Mouse (Mus musculus): ENCODE data around the gene Fkbp1a. TPM values are rescaled to one million over a fixed set of nuclear protein-coding genes. Genes with fewer than 3 reads are reported as not detected.

The Fkbp1a gene
- polyA plus RNA-seq, 1 experiment = 3.4 TPM

DNA sequence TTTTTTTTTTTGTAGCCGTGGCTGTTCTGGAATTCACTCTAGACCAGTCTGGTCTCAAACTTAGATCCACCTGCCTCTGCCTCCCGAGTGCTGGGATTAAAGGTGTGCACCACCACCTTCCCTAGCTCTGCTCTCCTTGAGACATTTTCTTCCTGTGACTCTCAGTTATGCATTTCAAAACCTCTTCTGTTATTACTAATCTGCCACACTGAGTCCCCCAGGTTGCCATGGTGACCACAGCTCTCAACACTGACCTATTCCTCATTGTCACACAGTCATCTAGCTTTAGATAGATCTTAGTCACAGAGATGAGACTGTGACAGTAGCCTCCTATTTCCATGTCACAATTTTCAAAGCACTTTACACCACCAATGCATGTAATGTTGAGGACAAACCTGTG lies 27.2 kb downstream of the Fkbp1a start:
- H3K4me1 ChIP-seq (ENCODE audit: control insufficient read depth) = no peaks in the 10 kb centered on the region
- no peak overlapping the region for H3K4me3 ChIP-seq (replicated peaks)
- no peak for TF ChIP-seq GATA1 (IDR thresholded peaks at IDR 0.05; ENCODE audit: low read length)
- TF ChIP-seq TAL1 (IDR thresholded peaks at IDR 0.05; ENCODE audit: low read length) = no peak
- no peaks in the 10 kb centered on the region for H3K27me3 ChIP-seq (ENCODE audit: control insufficient read depth)
- H3K36me3 ChIP-seq (ENCODE audit: control insufficient read depth) = no peaks in the 10 kb centered on the region
- H3K9me3 ChIP-seq (ENCODE audit: control insufficient read depth, low read length) = no peaks in the 10 kb centered on the region

DNA sequence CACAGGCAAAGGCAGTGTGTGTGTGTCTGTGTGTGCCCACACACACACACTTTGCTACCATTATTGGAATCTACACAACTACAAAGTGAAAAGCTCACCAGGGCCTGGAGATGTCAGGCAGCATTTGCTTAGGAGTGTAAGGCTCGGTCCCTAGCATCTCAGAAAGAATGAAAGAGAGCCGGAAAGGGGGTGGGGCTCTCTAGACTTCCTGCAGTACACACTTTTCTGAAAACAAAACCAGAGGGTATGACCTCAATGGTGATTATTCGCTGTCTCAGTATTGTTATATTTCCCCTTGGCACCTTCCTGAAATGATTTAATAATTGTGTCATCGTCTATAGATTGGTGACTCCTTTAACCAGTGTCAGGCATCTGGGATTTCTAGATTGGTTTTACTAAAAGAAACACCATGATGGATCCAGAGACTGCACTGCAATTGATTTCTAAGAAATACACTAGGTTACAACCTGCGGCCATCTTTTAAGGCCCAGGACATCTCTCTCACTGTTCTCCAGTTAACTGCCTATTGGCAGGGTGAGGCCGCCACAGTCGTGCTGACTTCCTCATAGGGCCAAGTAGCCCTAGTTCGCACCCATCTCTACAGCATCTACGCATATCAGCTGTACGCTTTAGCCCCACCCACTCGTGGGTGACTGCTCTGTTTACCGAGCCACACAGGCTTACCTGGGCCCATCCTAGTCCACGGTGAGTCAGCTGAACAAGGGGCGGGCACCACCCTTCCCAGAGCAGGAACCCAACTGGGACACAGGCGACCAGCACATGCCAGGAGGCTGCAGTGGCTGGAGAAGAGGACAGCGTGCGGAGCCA lies 29.8 kb downstream of the Fkbp1a start, which contains the start of gene Sdcbp2:
TSS of gene Sdcbp2 (plus strand) at position 750 of the 828 bp plus-strand sequence.
- H3K4me1 ChIP-seq (ENCODE audit: control insufficient read depth) = peaks cover 7% of the 10 kb centered on the region
- TF ChIP-seq TAL1 (IDR thresholded peaks at IDR 0.05; ENCODE audit: low read length) = no peak
- no peaks in the 10 kb centered on the region for H3K9me3 ChIP-seq (ENCODE audit: control insufficient read depth, low read length)
- no peak within 1 kb of the TSS for H3K4me3 ChIP-seq (replicated peaks)
- H3K27me3 ChIP-seq (ENCODE audit: control insufficient read depth) = peaks cover 15% of the 10 kb centered on the region
- no peaks in the 10 kb centered on the region for H3K36me3 ChIP-seq (ENCODE audit: control insufficient read depth)

DNA sequence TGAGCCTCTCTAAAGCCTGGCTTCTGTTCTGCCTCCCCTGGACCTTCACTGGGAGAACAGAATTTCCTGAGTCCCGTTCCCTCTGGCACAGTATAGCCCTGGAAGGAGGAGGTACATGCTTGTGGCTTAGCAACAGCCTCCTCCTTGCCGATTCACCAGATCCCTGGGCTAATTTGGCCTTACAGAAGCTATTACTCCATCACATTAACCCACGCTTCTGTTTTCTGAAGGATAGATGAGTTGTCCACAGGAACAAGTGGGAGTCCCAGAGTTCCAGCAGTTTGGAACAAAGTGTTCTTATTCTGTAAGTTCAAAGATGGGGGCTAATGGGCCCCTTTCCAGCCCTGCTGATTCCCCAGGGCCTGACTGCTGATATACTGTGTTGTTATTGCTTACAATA lies 31.4 kb downstream of the Fkbp1a start:
- TF ChIP-seq TAL1 (IDR thresholded peaks at IDR 0.05; ENCODE audit: low read length) (no peak), GATA1 (IDR thresholded peaks at IDR 0.05; ENCODE audit: low read length) (no peak)
- Histone ChIP-seq H3K9me3 (ENCODE audit: control insufficient read depth, low read length) (no peaks in the 10 kb centered on the region), H3K4me1 (ENCODE audit: control insufficient read depth) (peaks cover 7% of the 10 kb centered on the region), H3K27me3 (ENCODE audit: control insufficient read depth) (peaks cover 18% of the 10 kb centered on the region), H3K4me3 (replicated peaks) (no peak overlapping the region), H3K36me3 (ENCODE audit: control insufficient read depth) (no peaks in the 10 kb centered on the region)

DNA sequence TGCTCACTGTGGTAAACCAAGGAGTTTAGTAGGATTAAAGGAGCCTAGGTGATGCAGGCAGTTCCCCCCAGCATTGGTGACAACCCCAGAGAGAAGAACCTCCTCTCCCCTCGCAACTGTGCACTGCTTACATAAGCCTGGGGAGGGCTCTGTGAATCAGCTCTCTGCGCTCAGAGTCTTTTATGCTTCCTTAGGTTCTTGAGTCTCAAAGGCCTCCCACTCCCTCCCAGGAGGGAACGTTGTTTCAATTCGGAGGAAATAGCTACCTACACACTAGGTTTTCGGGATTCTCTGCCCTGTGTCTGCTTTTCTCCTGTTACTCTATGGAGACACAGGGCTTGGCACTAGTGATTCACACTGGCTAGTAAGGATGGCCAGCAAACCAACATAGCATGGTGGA lies 32.3 kb downstream of the Fkbp1a start:
- Histone ChIP-seq H3K27me3 (ENCODE audit: control insufficient read depth) (peaks cover 18% of the 10 kb centered on the region), H3K36me3 (ENCODE audit: control insufficient read depth) (no peaks in the 10 kb centered on the region), H3K4me1 (ENCODE audit: control insufficient read depth) (peaks cover 7% of the 10 kb centered on the region), H3K9me3 (ENCODE audit: control insufficient read depth, low read length) (no peaks in the 10 kb centered on the region), H3K4me3 (replicated peaks) (no peak overlapping the region)
- no peak for TF ChIP-seq TAL1 (IDR thresholded peaks at IDR 0.05; ENCODE audit: low read length)
- no peak for TF ChIP-seq GATA1 (IDR thresholded peaks at IDR 0.05; ENCODE audit: low read length)

DNA sequence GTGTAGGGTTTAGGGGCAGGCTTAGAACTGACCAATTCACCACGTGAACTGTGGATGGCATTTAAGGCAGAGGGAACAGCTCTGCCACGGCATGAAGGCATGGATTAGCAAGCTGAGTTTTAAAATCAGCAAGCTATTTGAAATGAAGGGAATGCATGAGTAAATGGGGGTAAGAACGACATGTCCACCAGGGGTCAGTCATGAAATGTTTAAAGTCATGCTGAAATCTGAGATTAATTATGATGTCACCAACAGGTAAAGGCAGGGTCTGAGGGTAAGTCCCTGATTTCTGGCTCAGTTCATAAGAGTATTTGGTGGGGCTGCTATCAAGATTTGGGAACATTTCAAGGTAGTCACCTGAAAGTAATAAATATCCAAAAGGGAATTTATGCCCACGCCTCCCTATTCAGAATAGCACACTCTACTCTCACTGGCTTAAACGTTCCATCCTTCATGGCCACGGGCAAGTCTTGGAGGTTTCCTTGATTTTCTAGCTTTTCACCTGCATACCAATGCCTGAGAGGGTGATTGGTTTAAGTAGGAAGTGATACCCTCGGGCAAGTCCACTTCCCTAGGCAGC lies 32.9 kb downstream of the Fkbp1a start:
- Histone ChIP-seq H3K4me3 (replicated peaks) (no peak overlapping the region), H3K9me3 (ENCODE audit: control insufficient read depth, low read length) (no peaks in the 10 kb centered on the region), H3K27me3 (ENCODE audit: control insufficient read depth) (peaks cover 18% of the 10 kb centered on the region), H3K36me3 (ENCODE audit: control insufficient read depth) (no peaks in the 10 kb centered on the region), H3K4me1 (ENCODE audit: control insufficient read depth) (peaks cover 7% of the 10 kb centered on the region)
- TF ChIP-seq TAL1 (IDR thresholded peaks at IDR 0.05; ENCODE audit: low read length) = no peak
- TF ChIP-seq GATA1 (IDR thresholded peaks at IDR 0.05; ENCODE audit: low read length) = no peak

DNA sequence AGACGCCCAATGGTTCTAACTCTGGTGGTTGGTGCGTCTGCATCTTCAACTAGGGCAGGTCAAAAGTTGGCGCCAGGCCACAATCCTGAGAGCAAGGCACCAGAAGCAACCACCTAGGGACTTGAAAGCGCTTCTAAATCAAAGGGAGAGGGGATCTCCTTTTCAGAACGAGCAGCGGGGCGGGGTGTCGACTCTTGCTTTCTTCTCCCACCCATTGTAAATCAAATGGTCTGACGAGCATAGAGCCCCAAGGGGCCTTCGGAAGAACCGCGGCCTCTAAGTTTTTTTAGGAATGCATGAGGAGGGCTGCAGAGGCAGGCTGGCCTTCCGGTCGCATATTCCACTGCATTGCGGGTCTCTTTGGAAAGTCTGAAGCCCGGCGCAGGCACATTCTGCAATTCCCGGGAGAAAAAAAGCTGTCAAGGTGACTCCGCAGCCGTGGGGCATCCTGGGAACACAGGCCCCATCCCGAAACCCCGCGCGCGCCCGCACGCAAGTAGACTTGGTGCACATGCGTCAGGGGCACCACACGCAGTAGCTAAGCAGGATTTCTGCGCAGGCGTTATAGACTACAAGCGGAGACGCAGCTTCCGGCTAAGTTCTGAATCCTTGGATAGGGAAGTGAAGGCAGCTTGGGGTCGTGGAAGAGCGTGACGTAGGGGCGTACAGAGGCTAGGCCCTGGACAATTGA lies 33.6 kb downstream of the Fkbp1a start:
- no peak for TF ChIP-seq GATA1 (IDR thresholded peaks at IDR 0.05; ENCODE audit: low read length)
- TF ChIP-seq TAL1 (IDR thresholded peaks at IDR 0.05; ENCODE audit: low read length) = no peak
- Histone ChIP-seq H3K27me3 (ENCODE audit: control insufficient read depth) (peaks cover 18% of the 10 kb centered on the region), H3K9me3 (ENCODE audit: control insufficient read depth, low read length) (no peaks in the 10 kb centered on the region), H3K4me1 (ENCODE audit: control insufficient read depth) (peaks cover 7% of the 10 kb centered on the region), H3K4me3 (replicated peaks) (peak overlapping the region; percentile 53), H3K36me3 (ENCODE audit: control insufficient read depth) (no peaks in the 10 kb centered on the region)

DNA sequence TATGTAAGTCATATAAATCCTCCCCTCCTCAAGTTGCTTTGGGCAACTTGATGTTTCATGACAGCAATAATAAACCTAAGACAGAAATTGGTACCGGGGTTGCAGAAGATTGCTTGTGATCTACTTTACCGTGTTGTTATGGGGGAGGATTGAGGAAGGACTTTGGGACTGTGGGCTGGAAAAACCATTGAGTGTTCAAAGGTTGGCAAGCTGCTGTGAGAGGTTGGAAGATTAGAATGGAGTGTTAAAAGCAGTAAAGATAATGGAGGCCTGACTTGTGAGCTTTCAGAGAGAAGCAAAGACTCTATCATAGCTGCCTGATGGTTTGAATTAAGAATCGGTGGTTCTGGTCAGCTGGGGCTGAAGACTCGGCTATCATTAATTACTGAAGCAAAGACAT lies 36.9 kb downstream of the Fkbp1a start:
- TF ChIP-seq GATA1 (IDR thresholded peaks at IDR 0.05; ENCODE audit: low read length) (no peak), TAL1 (IDR thresholded peaks at IDR 0.05; ENCODE audit: low read length) (no peak)
- H3K4me3 ChIP-seq (replicated peaks) = no peak overlapping the region
- H3K4me1 ChIP-seq (ENCODE audit: control insufficient read depth) = peaks cover 7% of the 10 kb centered on the region
- H3K9me3 ChIP-seq (ENCODE audit: control insufficient read depth, low read length) = no peaks in the 10 kb centered on the region
- peaks cover 18% of the 10 kb centered on the region for H3K27me3 ChIP-seq (ENCODE audit: control insufficient read depth)
- H3K36me3 ChIP-seq (ENCODE audit: control insufficient read depth) = no peaks in the 10 kb centered on the region

DNA sequence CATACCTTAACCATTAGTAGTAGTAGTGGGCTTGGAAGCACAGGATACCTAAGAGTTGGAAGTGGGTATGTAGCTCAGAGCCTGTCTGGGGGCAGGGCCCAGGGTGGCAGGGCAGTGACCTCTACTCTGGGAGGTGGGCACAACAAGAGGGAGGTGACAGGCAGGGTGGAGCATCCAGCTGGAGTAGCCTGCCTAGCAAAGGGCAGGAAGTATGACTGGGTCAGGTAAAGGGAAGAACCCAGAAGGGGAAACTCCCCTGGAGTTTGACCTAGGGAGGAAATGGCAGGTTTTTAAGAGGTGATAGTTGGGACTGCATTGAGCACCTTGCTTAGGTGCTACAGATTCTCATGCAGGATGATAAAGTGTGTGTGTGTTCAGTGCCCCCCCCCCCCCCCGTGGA lies 38.7 kb downstream of the Fkbp1a start:
- Histone ChIP-seq H3K36me3 (ENCODE audit: control insufficient read depth) (no peaks in the 10 kb centered on the region), H3K27me3 (ENCODE audit: control insufficient read depth) (peaks cover 12% of the 10 kb centered on the region), H3K4me3 (replicated peaks) (no peak overlapping the region), H3K9me3 (ENCODE audit: control insufficient read depth, low read length) (no peaks in the 10 kb centered on the region), H3K4me1 (ENCODE audit: control insufficient read depth) (peaks cover 3% of the 10 kb centered on the region)
- TF ChIP-seq TAL1 (IDR thresholded peaks at IDR 0.05; ENCODE audit: low read length) (no peak), GATA1 (IDR thresholded peaks at IDR 0.05; ENCODE audit: low read length) (no peak)

DNA sequence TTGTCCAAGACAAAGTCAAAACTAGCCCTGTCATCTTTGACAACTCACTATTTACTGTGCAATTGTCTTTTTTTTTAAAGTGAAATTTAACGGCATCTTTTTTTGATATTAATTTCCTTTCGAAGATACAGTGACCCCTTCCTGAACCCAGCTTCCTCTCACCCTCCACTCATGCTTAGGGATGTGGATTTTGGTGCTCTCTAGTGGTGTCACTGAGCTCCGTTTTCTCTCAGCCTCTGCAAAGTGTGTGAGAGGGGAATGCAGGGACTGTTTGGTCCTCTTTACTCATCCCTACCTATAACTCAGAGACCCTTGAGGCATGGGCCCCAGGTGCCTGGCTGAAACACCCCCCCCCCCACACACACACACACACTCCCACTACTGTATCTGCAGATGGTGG lies 43.7 kb downstream of the Fkbp1a start:
- H3K27me3 ChIP-seq (ENCODE audit: control insufficient read depth) = no peaks in the 10 kb centered on the region
- no peaks in the 10 kb centered on the region for H3K4me1 ChIP-seq (ENCODE audit: control insufficient read depth)
- H3K9me3 ChIP-seq (ENCODE audit: control insufficient read depth, low read length) = no peaks in the 10 kb centered on the region
- no peaks in the 10 kb centered on the region for H3K36me3 ChIP-seq (ENCODE audit: control insufficient read depth)
- H3K4me3 ChIP-seq (replicated peaks) = no peak overlapping the region
- TF ChIP-seq TAL1 (IDR thresholded peaks at IDR 0.05; ENCODE audit: low read length) (no peak), GATA1 (IDR thresholded peaks at IDR 0.05; ENCODE audit: low read length) (no peak)

All from erythroblast, embryonic 14.5 days (primary cell).